Mouse (Mus musculus): ENCODE data around the gene Cpm.

Cpm gene

GRCm38 (mm10) chr10:117671930-117672666 lies 42.8 kb downstream of the Cpm start:
- no peak for DNase-seq (ENCODE audit: extremely low read depth, low read depth, low spot score)

- no peak for DNase-seq (ENCODE audit: extremely low read depth, low read depth, low spot score)
Measured at GRCm38 (mm10) chr10:117672693-117673092, 43.4 kb downstream of the Cpm start.

- DNase-seq (ENCODE audit: extremely low read depth, low read depth, low spot score), result no peak
Measured at GRCm38 (mm10) chr10:117673913-117674312, 44.6 kb downstream of the Cpm start.

GRCm38 (mm10) chr10:117674359-117675019 lies 45.2 kb downstream of the Cpm start:
- DNase-seq (ENCODE audit: extremely low read depth, low read depth, low spot score), result no peak

- no peak for DNase-seq (ENCODE audit: extremely low read depth, low read depth, low spot score)
Measured at GRCm38 (mm10) chr10:117675096-117676035, 46.1 kb downstream of the Cpm start.

- no peak for DNase-seq (ENCODE audit: extremely low read depth, low read depth, low spot score)
Measured at GRCm38 (mm10) chr10:117676036-117676643, 46.8 kb downstream of the Cpm start.

GRCm38 (mm10) chr10:117676644-117677313 lies 47.5 kb downstream of the Cpm start:
- no peak for DNase-seq (ENCODE audit: extremely low read depth, low read depth, low spot score)

- DNase-seq (ENCODE audit: extremely low read depth, low read depth, low spot score), result no peak
Measured at GRCm38 (mm10) chr10:117677494-117678236, 48.4 kb downstream of the Cpm start.

GRCm38 (mm10) chr10:117678357-117678756 lies 49.1 kb downstream of the Cpm start:
- DNase-seq (ENCODE audit: extremely low read depth, low read depth, low spot score), result no peak

GRCm38 (mm10) chr10:117679029-117679686 lies 49.9 kb downstream of the Cpm start:
- no peak for DNase-seq (ENCODE audit: extremely low read depth, low read depth, low spot score)

- no peak for DNase-seq (ENCODE audit: extremely low read depth, low read depth, low spot score)
Measured at GRCm38 (mm10) chr10:117679963-117680473, 50.7 kb downstream of the Cpm start.

GRCm38 (mm10) chr10:117680868-117681513 lies 51.7 kb downstream of the Cpm start:
- DNase-seq (ENCODE audit: extremely low read depth, low read depth, low spot score), result no peak

- no peak for DNase-seq (ENCODE audit: extremely low read depth, low read depth, low spot score)
Measured at GRCm38 (mm10) chr10:117681543-117681942, 52.2 kb downstream of the Cpm start.

- DNase-seq (ENCODE audit: extremely low read depth, low read depth, low spot score), result no peak
Measured at GRCm38 (mm10) chr10:117681999-117682857, 52.9 kb downstream of the Cpm start.

- no peak for DNase-seq (ENCODE audit: extremely low read depth, low read depth, low spot score)
Measured at GRCm38 (mm10) chr10:117682858-117683733, 53.8 kb downstream of the Cpm start.

- DNase-seq (ENCODE audit: extremely low read depth, low read depth, low spot score), result no peak
Measured at GRCm38 (mm10) chr10:117683734-117684037, 54.4 kb downstream of the Cpm start.
